ENCODE assay signal across 15 mouse cellular contexts in the genomic region with DNA sequence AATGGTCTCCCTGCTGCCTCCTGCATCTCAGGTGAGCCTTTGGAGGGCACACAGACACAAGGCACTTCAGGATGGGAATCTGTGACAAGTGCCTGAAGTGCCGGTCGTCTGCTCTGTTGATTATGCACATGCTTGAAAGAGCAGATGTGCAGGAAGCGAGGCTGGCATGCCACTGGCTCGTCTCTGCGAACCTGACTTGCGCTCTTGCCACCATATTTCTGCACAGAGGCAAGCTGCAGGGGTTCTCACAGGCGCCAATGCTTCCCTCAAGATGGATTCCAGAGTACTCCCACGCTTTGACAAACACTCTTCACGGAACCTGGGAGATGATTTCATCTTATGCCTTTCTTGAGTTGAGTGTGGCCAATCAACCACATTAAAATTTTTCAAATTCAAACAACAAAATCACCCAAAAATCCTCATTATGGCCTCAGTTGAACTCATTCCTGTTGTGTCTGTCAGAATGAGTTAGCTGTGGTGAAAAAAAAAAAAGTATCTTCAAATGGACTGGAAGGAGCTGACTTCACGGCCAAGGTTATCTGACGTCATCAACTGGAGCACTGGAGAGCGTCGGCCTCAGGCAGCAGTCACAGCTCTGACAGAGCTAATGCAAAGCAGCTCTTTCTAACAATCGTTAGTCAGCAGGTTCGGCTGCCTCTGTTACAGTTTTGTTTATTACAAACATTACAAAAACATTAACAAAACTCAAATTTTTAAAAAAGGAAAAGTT.
A peak's percentile ranks its signal among the peaks of the same experiment; 100 is the strongest.
DNase-seq lines count a peak whose midpoint lies in the region; TF ChIP-seq lines count a peak whose summit lies in the region.
"Had no signal": no experiment of that assay in that cellular context is flagged by ENCODE, and none has a peak within 500 bp of the region (broad histone marks: within the 10 kb centered on the region; RNA-seq: fewer than 3 reads in every experiment).

No protein-coding gene starts in this region.

- DNase-seq in embryo, embryonic 11 days: peak; percentile 19
- DNase-seq in embryo, embryonic 9.5 days (ENCODE audit: extremely low spot score): no peak
- peak; percentile 7 for DNase-seq in right cerebral cortex, postnatal 14 days
- no peak for DNase-seq in right cerebral cortex, postnatal 36 days (ENCODE audit: low spot score in 2 of 2)
- peak; percentile 27 for DNase-seq in brain, embryonic 14.5 days (ENCODE audit: low read depth)
- no peak for DNase-seq in kidney, postnatal 14 days
- no peak for DNase-seq in layer of hippocampus, postnatal 10 days (ENCODE audit: low spot score in 2 of 2)
- DNase-seq in lung, postnatal 14 days: no peak
- DNase-seq: B cell, adult 2 months; cerebellum, adult 9-11 months; heart, postnatal 14 days; liver; liver, postnatal 0 days; lung, postnatal 10 days; right cerebral cortex, postnatal 25 days had no signal

- no peak for TF ChIP-seq CTCF in brain, embryonic 14.5 days (IDR thresholded peaks at IDR 0.05; ENCODE audit: borderline replicate concordance, extremely low read depth, insufficient read depth, insufficient read length)

- TF ChIP-seq POLR2A in brain, embryonic 14.5 days (IDR thresholded peaks at IDR 0.05; ENCODE audit: borderline replicate concordance, extremely low read depth, insufficient read depth, insufficient read length, poor library complexity, severe bottlenecking): no peak

Comparison
In these comparisons a context has a peak if more than half of its experiments do, and no peak if none do; other contexts are left out.
1. DNase-seq: peak in embryo, embryonic 11 days (single experiment), right cerebral cortex, postnatal 14 days (single experiment) and brain, embryonic 14.5 days (single experiment); none in embryo, embryonic 9.5 days (single experiment), right cerebral cortex, postnatal 36 days (0 of 2), kidney, postnatal 14 days (single experiment), layer of hippocampus, postnatal 10 days (0 of 2) and lung, postnatal 14 days (single experiment).